Comparison of ENCODE assay signal across 10 mouse cellular contexts in the genomic region with DNA sequence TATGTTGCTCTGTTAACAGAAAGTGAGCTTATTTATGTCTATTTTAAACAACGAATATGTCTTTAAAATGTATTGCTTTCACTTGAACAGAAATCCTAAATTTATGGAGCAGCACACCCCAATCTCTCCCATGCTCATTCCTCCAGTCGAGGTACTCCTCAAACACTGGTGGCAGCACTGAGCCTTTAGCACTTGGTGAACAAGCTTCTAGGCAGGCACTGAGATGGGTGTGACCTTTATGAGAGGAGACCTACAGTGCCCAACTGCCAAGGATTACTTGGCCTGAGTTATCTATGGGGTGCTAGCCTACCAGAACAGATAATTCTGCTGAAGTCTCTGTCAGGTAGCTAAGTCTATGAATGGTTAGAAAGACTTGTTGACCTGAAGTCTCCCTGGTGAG. TPM values are rescaled to one million over a fixed set of nuclear protein-coding genes. Genes with fewer than 3 reads are reported as not detected.
DNase-seq lines count a peak whose midpoint lies in the region; ATAC-seq and TF ChIP-seq lines count a peak whose summit lies in the region.
"Had no signal": no experiment of that assay in that cellular context is flagged by ENCODE, and none has a peak within 500 bp of the region (broad histone marks: within the 10 kb centered on the region; RNA-seq: fewer than 3 reads in every experiment).

No protein-coding gene starts in this region.

- 55% methylated on average over 2 of the region's 2 CpGs for WGBS in liver, postnatal 0 days (ENCODE audit: insufficient replicate concordance)

- TF ChIP-seq EP300 in liver, postnatal 0 days (IDR thresholded peaks at IDR 0.05; ENCODE audit: low read depth), result no peak

- no peak overlapping the region for H3K27ac ChIP-seq in cortical plate, adult 2 months (ENCODE audit: insufficient read depth, low read length)
- no peak overlapping the region for H3K27ac ChIP-seq in liver, postnatal 0 days (ENCODE audit: low read depth)
- H3K27ac ChIP-seq: midbrain, embryonic 12.5 days had no signal

- ATAC-seq in liver, postnatal 0 days, result no peak

- no peaks in the 10 kb centered on the region for H3K9me3 ChIP-seq in liver, postnatal 0 days (ENCODE audit: low read length)
- H3K9me3 ChIP-seq: midbrain, embryonic 12.5 days had no signal

- peak; percentile 23 for DNase-seq in adrenal gland, adult 2 months
- no peak for DNase-seq in adrenal gland, postnatal 25 days
- DNase-seq in lung, adult 18-20 months, result peak; percentile 34 to 46
- DNase-seq in lung, postnatal 14 days, result no peak
- DNase-seq in liver, postnatal 0 days, result no peak
- DNase-seq in cerebellum, postnatal 36 days, result no peak
- no peak for DNase-seq in kidney, adult 8-10 months
- DNase-seq: thymus, postnatal 36 days had no signal

- H3K4me1 ChIP-seq in cortical plate, adult 2 months (ENCODE audit: control insufficient read depth, insufficient read depth, low read length), result peaks cover 2% of the 10 kb centered on the region
- H3K4me1 ChIP-seq in liver, postnatal 0 days (ENCODE audit: insufficient read depth), result peaks cover 19% of the 10 kb centered on the region
- H3K4me1 ChIP-seq: midbrain, embryonic 12.5 days had no signal

- H3K4me2 ChIP-seq in liver, postnatal 0 days (ENCODE audit: low read depth, low read length), result no peak overlapping the region
- H3K4me2 ChIP-seq: midbrain, embryonic 12.5 days had no signal

- no peak overlapping the region for H3K4me3 ChIP-seq in cortical plate, adult 2 months (ENCODE audit: insufficient read depth, low read length)
- H3K4me3 ChIP-seq in liver, postnatal 0 days (ENCODE audit: low read depth, low read length), result no peak overlapping the region
- H3K4me3 ChIP-seq: midbrain, embryonic 12.5 days had no signal

- H3K27me3 ChIP-seq in liver, postnatal 0 days (ENCODE audit: insufficient read depth, low read length), result no peaks in the 10 kb centered on the region
- H3K27me3 ChIP-seq: midbrain, embryonic 12.5 days had no signal

- TF ChIP-seq CTCF in cortical plate, adult 2 months (IDR thresholded peaks at IDR 0.05; ENCODE audit: extremely low read depth, insufficient read depth, low read length), result peak; percentile 30; the same call in 1 of the 2 replicates
- peak; percentile 51 for TF ChIP-seq CTCF in liver, postnatal 0 days (IDR thresholded peaks at IDR 0.05; ENCODE audit: low read depth)

- TF ChIP-seq POLR2A in cortical plate, adult 2 months (IDR thresholded peaks at IDR 0.05; ENCODE audit: extremely low read depth, insufficient read depth, low read length), result no peak

- H3K9ac ChIP-seq in liver, postnatal 0 days (replicated peaks), result no peak overlapping the region
- H3K9ac ChIP-seq: midbrain, embryonic 12.5 days had no signal

- H3K36me3 ChIP-seq in liver, postnatal 0 days (replicated peaks; ENCODE audit: insufficient read depth, low read length), result peaks cover 15% of the 10 kb centered on the region; the same call in 1 of the 2 replicates

RNA-seq across cellular contexts. Expression of gene Mob2, which starts 41.2 kb away (rescaled TPM):
- 10 to 100 TPM; 52.3 to 59.3 TPM for total RNA-seq in adrenal gland, adult 2 months (2021)
- polyA plus RNA-seq in adrenal gland, adult 2 months (2012; rRNA removed), result 33.1 and 38.2 TPM in 2 replicates
- 50.3 and 56.9 TPM in 2 replicates for total RNA-seq in adrenal gland, postnatal 25 days (2021)
- polyA plus RNA-seq in cortical plate, adult 2 months (2012; rRNA removed), result 49.3 and 50.7 TPM in 2 replicates
- polyA plus RNA-seq in liver, postnatal 0 days (2015; fragmentation: Nextera tagmentation; extraction: Ambion mirVana), result 38.5 and 40.8 TPM in 2 replicates

Comparison
In these comparisons a context has a peak if more than half of its experiments do, and no peak if none do; other contexts are left out.
1. DNase-seq: peak in adrenal gland, adult 2 months (single experiment) and lung, adult 18-20 months (2 of 2); none in adrenal gland, postnatal 25 days (single experiment), lung, postnatal 14 days (single experiment), liver, postnatal 0 days (single experiment), cerebellum, postnatal 36 days (0 of 2) and kidney, adult 8-10 months (0 of 2).